Mouse (Mus musculus): ENCODE data around the gene Hist2h3b.

DNA sequence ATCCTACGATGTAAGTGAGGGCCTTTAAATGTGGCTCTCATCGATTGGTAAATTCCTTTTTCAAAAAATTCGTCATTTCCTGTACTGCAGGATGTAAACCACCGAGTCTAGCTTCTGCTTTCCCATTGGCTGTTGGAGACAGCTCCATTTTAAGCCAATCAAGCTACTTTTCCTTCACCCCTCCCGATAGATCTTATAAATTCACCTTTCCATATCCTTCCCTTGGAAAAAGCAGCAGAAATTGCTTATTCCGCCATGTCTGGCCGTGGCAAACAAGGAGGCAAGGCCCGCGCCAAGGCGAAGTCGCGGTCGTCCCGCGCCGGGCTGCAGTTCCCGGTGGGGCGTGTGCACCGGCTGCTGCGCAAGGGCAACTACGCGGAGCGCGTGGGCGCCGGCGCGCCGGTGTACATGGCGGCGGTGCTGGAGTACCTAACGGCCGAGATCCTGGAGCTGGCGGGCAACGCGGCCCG lies 48.8 kb upstream of the Hist2h3b start, which contains the start of the genes Bola1 and Hist2h2ab:
- no peak for TF ChIP-seq CTCF (conservative IDR thresholded peaks at IDR 0.05 in 1 of 2, IDR thresholded peaks at IDR 0.05 in 1 of 2; ENCODE audit: low read depth in 2 of 2, low read length in 2 of 2)
- TF ChIP-seq SIN3A (IDR thresholded peaks at IDR 0.05; ENCODE audit: low read length), result peak; percentile 64; the same call in 1 of the 2 replicates
- peak; percentile 77 for TF ChIP-seq MAX (IDR thresholded peaks at IDR 0.05; ENCODE audit: low read length)

Data from CH12.LX (cell line).